Mouse (Mus musculus) E14TG2a.4 (cell line): ENCODE results near the gene Vta1.

Experiments used
- H3K27me3 ChIP-seq: 2 replicates; pipeline ENCODE4 v1.6.1; 2014; ENCODE audit warnings: low read length, control low read depth; ENCODE audit not compliant: insufficient read depth
- H3K36me3 ChIP-seq: 2 replicates; pipeline ENCODE4 v1.6.1; 2014; ENCODE audit warnings: low read length, control low read depth; ENCODE audit not compliant: insufficient read depth
- H3K4me1 ChIP-seq: replicated peaks from 2 replicates; pipeline ENCODE4 v1.6.1; 2014; ENCODE audit warnings: low read depth, low read length, control low read depth
- H3K4me3 ChIP-seq: replicated peaks from 2 replicates; pipeline ENCODE4 v1.5.1; 2014; ENCODE audit warnings: mild to moderate bottlenecking, low read length
- H3K9me3 ChIP-seq: 2 replicates; pipeline ENCODE4 v1.6.1; 2014; ENCODE audit warnings: low read length, control low read depth
- CTCF ChIP-seq: conservative IDR thresholded peaks from 2 replicates; pipeline ENCODE4 v1.5.1; 2014; ENCODE audit warnings: low read length
- NANOG ChIP-seq: IDR thresholded peaks from 2 replicates; pipeline ENCODE4 v1.6.1; 2014; ENCODE audit warnings: borderline replicate concordance, low read length, mixed read lengths
- POU5F1 ChIP-seq: IDR thresholded peaks from 2 replicates; pipeline ENCODE4 v1.6.1; 2014; ENCODE audit warnings: low read length, borderline replicate concordance

Gene Vta1

DNA sequence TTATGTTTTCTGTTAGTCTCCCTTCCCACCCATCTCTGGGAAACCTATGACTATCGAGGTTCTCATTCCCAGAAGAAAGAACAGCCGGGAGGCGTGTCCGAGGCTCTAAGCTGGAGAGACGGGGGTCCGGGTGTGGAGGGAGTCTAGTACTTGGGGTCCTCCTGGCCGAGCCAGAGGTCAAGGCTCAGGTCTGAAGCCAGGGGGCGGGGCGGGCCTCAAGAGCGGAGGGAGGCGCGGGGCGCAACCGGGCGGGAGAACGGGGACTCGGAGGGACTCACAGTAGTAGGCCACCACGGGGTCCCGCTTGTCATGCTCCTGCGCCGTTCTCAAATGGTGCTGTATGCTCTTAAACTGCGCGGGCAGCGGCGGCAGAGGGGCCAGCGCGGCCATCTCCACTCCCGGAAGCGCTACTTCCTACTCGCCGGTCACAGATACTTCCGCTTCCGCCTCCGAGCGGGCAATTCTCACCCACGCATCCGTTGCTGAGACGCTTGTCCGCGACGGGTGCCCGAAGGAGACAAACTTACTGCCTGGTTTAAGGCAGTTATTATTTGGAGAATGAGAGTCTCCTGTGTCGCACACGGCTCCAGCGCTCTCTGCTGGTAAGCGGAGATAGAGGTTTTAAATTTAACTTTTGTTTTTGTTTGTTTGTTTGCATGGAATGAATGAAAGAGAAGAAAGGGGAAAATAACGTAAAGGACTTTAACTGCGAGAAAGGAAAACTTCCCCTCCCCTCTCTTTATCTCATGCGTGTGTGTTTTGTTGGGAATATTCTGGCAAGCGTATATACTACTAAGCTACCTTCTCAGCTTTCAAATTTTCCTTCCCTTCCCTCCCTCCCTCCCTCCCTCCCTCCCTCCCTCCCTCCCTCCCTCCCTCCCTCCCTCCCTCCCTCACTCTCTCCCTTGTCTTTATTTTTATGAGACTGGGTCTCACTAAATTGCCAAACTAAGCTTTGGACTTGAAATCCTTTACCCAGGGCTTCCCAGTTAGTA is at the start of gene Vta1, which contains the start of gene Nmbr:
Gene Vta1, minus strand, starts transcription at position 489 of the 995 bp plus-strand sequence.
Gene Nmbr, plus strand, starts transcription at position 520 of the 995 bp plus-strand sequence.
- Histone ChIP-seq H3K9me3 (no peaks in the 10 kb centered on the region), H3K4me3 (peak within 1 kb of the TSS; percentile 93), H3K27me3 (no peaks in the 10 kb centered on the region), H3K4me1 (peaks cover 25% of the 10 kb centered on the region), H3K36me3 (no peaks in the 10 kb centered on the region)
- TF ChIP-seq CTCF (peak; percentile 39), NANOG (no peak)

- Histone ChIP-seq H3K36me3 (no peaks in the 10 kb centered on the region), H3K4me3 (no peak overlapping the region), H3K27me3 (no peaks in the 10 kb centered on the region), H3K9me3 (no peaks in the 10 kb centered on the region), H3K4me1 (no peaks in the 10 kb centered on the region)
- TF ChIP-seq POU5F1 = no peak
- peak; percentile 56 for TF ChIP-seq CTCF
- no peak for TF ChIP-seq NANOG
Observed at GRCm38 (mm10) chr10:14734285-14734684, 28.9 kb upstream of the Vta1 start.

- H3K4me3 ChIP-seq = no peak overlapping the region
- no peaks in the 10 kb centered on the region for H3K4me1 ChIP-seq
- H3K36me3 ChIP-seq = no peaks in the 10 kb centered on the region
- no peaks in the 10 kb centered on the region for H3K27me3 ChIP-seq
- no peaks in the 10 kb centered on the region for H3K9me3 ChIP-seq
- TF ChIP-seq NANOG = no peak
- no peak for TF ChIP-seq CTCF
- no peak for TF ChIP-seq POU5F1
Observed at GRCm38 (mm10) chr10:14725671-14726070, 20.3 kb upstream of the Vta1 start.

DNA sequence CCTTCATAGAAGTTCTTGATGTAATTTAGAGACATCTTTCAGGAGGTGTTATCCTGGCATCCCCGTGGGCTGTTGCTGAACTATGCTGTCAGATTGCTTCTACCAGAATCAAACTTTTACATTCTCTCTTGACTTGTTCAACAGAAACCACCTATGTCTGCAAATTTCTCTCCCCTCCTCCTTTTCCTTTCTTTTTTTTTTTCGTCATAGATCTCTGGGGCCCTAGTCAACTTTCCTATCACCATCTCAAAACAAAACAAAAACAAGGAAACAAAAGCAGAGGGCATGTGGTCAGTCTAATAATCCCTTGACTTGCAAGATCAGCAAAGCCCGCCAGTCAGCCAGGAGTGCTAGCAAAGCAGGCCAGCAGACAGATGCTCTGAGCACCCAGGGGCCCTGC is 12.8 kb upstream of the Vta1 start, which contains the start of gene Gje1:
Gene Gje1, minus strand, starts transcription at position 101 of the 400 bp plus-strand sequence.
- Histone ChIP-seq H3K4me1 (no peaks in the 10 kb centered on the region), H3K36me3 (no peaks in the 10 kb centered on the region), H3K4me3 (no peak within 1 kb of the TSS), H3K27me3 (no peaks in the 10 kb centered on the region), H3K9me3 (no peaks in the 10 kb centered on the region)
- no peak for TF ChIP-seq NANOG
- no peak for TF ChIP-seq POU5F1
- TF ChIP-seq CTCF = no peak

- Histone ChIP-seq H3K36me3 (no peaks in the 10 kb centered on the region), H3K9me3 (no peaks in the 10 kb centered on the region), H3K4me3 (peak overlapping the region; percentile 93), H3K27me3 (no peaks in the 10 kb centered on the region), H3K4me1 (peaks cover 32% of the 10 kb centered on the region)
- TF ChIP-seq CTCF = no peak
Observed at GRCm38 (mm10) chr10:14703830-14704420, 1.4 kb downstream of the Vta1 start.

GRCm38 (mm10) chr10:14703239-14703638 is 2.1 kb downstream of the Vta1 start:
- no peak overlapping the region for H3K4me3 ChIP-seq
- H3K4me1 ChIP-seq = peaks cover 37% of the 10 kb centered on the region
- no peaks in the 10 kb centered on the region for H3K9me3 ChIP-seq
- no peaks in the 10 kb centered on the region for H3K27me3 ChIP-seq
- H3K36me3 ChIP-seq = no peaks in the 10 kb centered on the region
- TF ChIP-seq CTCF (no peak), POU5F1 (no peak), NANOG (no peak)

- Histone ChIP-seq H3K36me3 (no peaks in the 10 kb centered on the region), H3K4me1 (no peaks in the 10 kb centered on the region), H3K9me3 (no peaks in the 10 kb centered on the region), H3K27me3 (no peaks in the 10 kb centered on the region), H3K4me3 (no peak overlapping the region)
- no peak for TF ChIP-seq CTCF
- TF ChIP-seq NANOG = no peak
- TF ChIP-seq POU5F1 = no peak
Observed at GRCm38 (mm10) chr10:14690349-14690748, 15.0 kb downstream of the Vta1 start.

DNA sequence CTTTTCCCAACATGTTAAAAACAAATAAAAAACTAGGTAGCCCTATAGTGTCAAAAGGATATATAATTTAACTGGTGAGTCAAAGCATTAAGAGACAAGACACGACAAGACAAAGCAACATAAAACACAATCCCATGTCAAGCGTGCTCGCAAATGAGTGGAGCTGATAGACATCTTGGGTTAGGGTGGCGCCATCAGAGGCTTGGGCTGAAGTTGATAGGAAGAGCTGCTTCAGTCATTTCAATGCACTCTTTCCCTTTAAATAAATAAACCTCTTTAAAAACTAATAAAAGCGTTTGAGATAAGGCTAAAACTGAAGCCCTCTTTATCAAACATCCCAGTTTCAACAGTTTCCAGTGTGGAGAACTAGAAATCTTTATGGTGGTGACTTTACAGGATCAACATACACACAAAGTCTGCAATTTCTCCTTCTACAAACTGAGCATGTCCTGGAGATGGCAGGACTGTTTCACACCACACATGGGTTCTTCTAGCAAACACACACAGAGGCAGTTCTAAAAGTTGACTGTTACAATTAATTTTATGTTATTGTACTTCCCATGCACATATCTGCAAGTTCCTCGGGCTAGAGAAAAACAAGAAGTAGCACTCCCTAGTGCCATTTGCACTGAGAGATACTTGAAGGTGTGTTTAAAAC is 16.4 kb downstream of the Vta1 start:
- no peak for TF ChIP-seq POU5F1
- TF ChIP-seq CTCF = no peak
- TF ChIP-seq NANOG = no peak
- Histone ChIP-seq H3K4me1 (no peaks in the 10 kb centered on the region), H3K9me3 (no peaks in the 10 kb centered on the region), H3K36me3 (no peaks in the 10 kb centered on the region), H3K4me3 (no peak overlapping the region), H3K27me3 (no peaks in the 10 kb centered on the region)

DNA sequence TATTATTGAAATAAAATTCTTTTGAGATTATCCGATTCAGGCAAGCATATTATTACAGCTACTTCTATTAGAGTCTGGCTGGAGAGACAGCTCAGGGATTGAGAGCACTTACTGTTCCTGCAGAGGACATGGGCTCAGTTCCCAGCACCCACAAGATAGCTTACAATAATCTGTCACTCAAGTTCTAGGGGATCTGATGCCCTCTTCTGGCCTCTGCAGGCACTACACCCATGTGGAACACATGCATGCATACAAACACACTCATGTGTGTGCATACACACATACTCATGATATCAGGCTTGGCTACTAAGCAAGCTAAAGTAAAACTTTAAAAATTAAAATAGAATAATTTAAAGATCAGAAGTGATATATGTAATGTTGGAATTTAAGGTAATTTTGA is 19.7 kb downstream of the Vta1 start:
- TF ChIP-seq CTCF (peak; percentile 45), NANOG (no peak)
- Histone ChIP-seq H3K4me3 (no peak overlapping the region), H3K36me3 (no peaks in the 10 kb centered on the region), H3K4me1 (no peaks in the 10 kb centered on the region), H3K27me3 (no peaks in the 10 kb centered on the region), H3K9me3 (no peaks in the 10 kb centered on the region)
